Mouse (Mus musculus): Measurements from ENCODE around the gene Akr1b3. TPM values are rescaled to one million over a fixed set of nuclear protein-coding genes. Genes with fewer than 3 reads are reported as not detected.
"Not testable (repeated sequence)": the region's sequence is repeated elsewhere in the genome, so short reads cannot be mapped to it uniquely, and the experiment has no call there.

Akr1b3 gene
- polyA plus RNA-seq, 1 experiment from 2014 or later = 182 TPM

DNA sequence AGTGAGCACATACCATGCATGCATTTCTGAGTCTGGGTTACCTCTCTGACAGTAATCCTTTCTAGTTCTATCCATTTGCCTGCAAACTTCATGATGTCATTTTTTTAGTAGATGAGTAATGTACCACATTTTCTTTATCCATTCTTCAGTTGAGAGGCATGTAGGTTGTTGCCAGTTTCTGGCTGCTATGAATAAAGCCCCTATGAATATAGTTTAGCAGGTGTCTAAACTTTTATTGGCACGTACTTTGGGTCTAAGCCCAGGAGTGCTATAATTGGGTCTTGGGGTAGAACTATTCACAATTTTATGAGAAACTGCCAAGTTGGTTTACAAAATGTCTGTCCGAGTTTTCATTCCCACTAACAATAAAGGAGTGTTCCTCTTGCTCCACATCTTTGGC lies 20.5 kb upstream of the Akr1b3 start:
- Histone ChIP-seq H3K36me3 (ENCODE audit: control insufficient read depth, insufficient read depth, low read length) (no peaks in the 10 kb centered on the region), H3K9ac (ENCODE audit: low read depth, low read length) (no peak overlapping the region), H3K27me3 (replicated peaks; ENCODE audit: control insufficient read depth, insufficient read depth, low read length) (no peaks in the 10 kb centered on the region), H3K9me3 (ENCODE audit: control insufficient read depth, low read length) (no peaks in the 10 kb centered on the region), H3K4me3 (ENCODE audit: low read depth, low read length) (no peak overlapping the region), H3K4me2 (ENCODE audit: low read depth, low read length) (no peak overlapping the region), H3K27ac (replicated peaks; ENCODE audit: low read depth, low read length) (no peak overlapping the region), H3K4me1 (ENCODE audit: control insufficient read depth, insufficient read depth, low read length) (no peaks in the 10 kb centered on the region)
- DNase-seq (ENCODE audit: low spot score) = no peak
- 80% methylated on average over 2 of the region's 2 CpGs for WGBS
- no peak for ATAC-seq (ENCODE audit: low read depth)

GRCm38 (mm10) chr6:34334673-34335072 lies 17.4 kb upstream of the Akr1b3 start:
- H3K27me3 ChIP-seq (replicated peaks; ENCODE audit: control insufficient read depth, insufficient read depth, low read length) = no peaks in the 10 kb centered on the region
- DNase-seq (ENCODE audit: low spot score) (no peak), ATAC-seq (ENCODE audit: low read depth) (no peak)
- H3K9me3 ChIP-seq (ENCODE audit: control insufficient read depth, low read length) = no peaks in the 10 kb centered on the region
- H3K4me2 ChIP-seq (ENCODE audit: low read depth, low read length) = no peak overlapping the region
- H3K4me3 ChIP-seq (ENCODE audit: low read depth, low read length) = no peak overlapping the region
- H3K9ac ChIP-seq (ENCODE audit: low read depth, low read length) = no peak overlapping the region
- 89% methylated on average over 5 of the region's 5 CpGs for WGBS
- H3K27ac ChIP-seq (replicated peaks; ENCODE audit: low read depth, low read length) = no peak overlapping the region
- no peaks in the 10 kb centered on the region for H3K36me3 ChIP-seq (ENCODE audit: control insufficient read depth, insufficient read depth, low read length)
- no peaks in the 10 kb centered on the region for H3K4me1 ChIP-seq (ENCODE audit: control insufficient read depth, insufficient read depth, low read length)

DNA sequence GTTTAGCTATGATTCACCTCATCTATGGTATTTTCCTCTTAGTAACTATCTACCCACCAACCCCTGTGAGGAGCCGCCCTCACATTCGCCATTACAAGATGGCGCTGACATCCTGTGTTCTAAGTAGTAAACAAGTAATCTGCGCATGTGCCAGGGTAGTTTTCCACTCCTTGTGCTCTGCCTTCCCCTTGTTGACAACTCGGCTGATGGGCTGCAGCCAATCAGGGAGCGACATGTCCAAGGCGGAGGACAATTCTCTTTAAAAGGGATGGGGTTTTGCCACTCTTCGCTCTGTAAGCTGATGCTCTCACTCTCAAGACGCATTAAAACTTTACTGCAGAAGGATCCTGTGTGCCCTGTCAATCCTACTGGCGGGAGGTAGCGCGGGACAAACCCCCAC lies 14.5 kb upstream of the Akr1b3 start:
- not testable (repeated sequence) for H3K36me3 ChIP-seq (ENCODE audit: control insufficient read depth, insufficient read depth, low read length); H3K27ac ChIP-seq (replicated peaks; ENCODE audit: low read depth, low read length); H3K4me3 ChIP-seq (ENCODE audit: low read depth, low read length); H3K4me2 ChIP-seq (ENCODE audit: low read depth, low read length); H3K9ac ChIP-seq (ENCODE audit: low read depth, low read length); H3K4me1 ChIP-seq (ENCODE audit: control insufficient read depth, insufficient read depth, low read length); H3K27me3 ChIP-seq (replicated peaks; ENCODE audit: control insufficient read depth, insufficient read depth, low read length); H3K9me3 ChIP-seq (ENCODE audit: control insufficient read depth, low read length); ATAC-seq (ENCODE audit: low read depth); DNase-seq (ENCODE audit: low spot score)
- 82% methylated on average over 12 of the region's 12 CpGs for WGBS

- DNase-seq (ENCODE audit: low spot score) (no peak), ATAC-seq (ENCODE audit: low read depth) (no peak)
- WGBS = 92% methylated on average over 5 of the region's 5 CpGs
Observed at GRCm38 (mm10) chr6:34331379-34331778, 14.1 kb upstream of the Akr1b3 start.

DNA sequence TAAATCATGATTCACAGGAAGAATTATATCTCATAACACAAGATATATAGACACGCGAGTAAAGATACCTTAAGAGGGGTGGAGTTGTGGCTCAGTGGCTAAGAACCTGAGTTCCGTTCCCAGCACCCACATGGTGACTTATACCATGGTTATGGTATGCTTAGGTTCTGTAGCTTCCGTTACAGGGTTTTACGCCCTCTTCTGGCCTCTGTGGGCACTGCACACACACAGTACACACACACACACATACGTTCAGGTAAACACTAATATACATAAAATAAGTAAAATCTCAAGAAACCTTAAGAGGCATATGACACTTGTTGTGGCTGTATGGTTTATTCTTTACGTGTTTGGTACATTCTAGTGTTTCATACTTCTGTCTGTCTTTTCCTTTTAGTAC lies 4.8 kb upstream of the Akr1b3 start:
- H3K4me3 ChIP-seq (ENCODE audit: low read depth, low read length) = no peak overlapping the region
- no peaks in the 10 kb centered on the region for H3K9me3 ChIP-seq (ENCODE audit: control insufficient read depth, low read length)
- no peaks in the 10 kb centered on the region for H3K36me3 ChIP-seq (ENCODE audit: control insufficient read depth, insufficient read depth, low read length)
- H3K9ac ChIP-seq (ENCODE audit: low read depth, low read length) = no peak overlapping the region
- H3K27me3 ChIP-seq (replicated peaks; ENCODE audit: control insufficient read depth, insufficient read depth, low read length) = no peaks in the 10 kb centered on the region
- H3K27ac ChIP-seq (replicated peaks; ENCODE audit: low read depth, low read length) = no peak overlapping the region
- WGBS = 94% methylated on average over 7 of the region's 7 CpGs
- no peak overlapping the region for H3K4me2 ChIP-seq (ENCODE audit: low read depth, low read length)
- ATAC-seq (ENCODE audit: low read depth) = no peak
- H3K4me1 ChIP-seq (ENCODE audit: control insufficient read depth, insufficient read depth, low read length) = 0 out of 2 replicates have a peak, but pooled peaks cover 5% of the 10 kb centered on the region
- DNase-seq (ENCODE audit: low spot score) = no peak

More at GRCm38 (mm10) chr6:34331379-34331778, 14.1 kb upstream of the Akr1b3 start:
- no peak overlapping the region for H3K4me3 ChIP-seq (ENCODE audit: low read depth, low read length)
- no peaks in the 10 kb centered on the region for H3K4me1 ChIP-seq (ENCODE audit: control insufficient read depth, insufficient read depth, low read length)
- H3K27me3 ChIP-seq (replicated peaks; ENCODE audit: control insufficient read depth, insufficient read depth, low read length) = no peaks in the 10 kb centered on the region
- no peak overlapping the region for H3K9ac ChIP-seq (ENCODE audit: low read depth, low read length)
- H3K9me3 ChIP-seq (ENCODE audit: control insufficient read depth, low read length) = no peaks in the 10 kb centered on the region
- no peak overlapping the region for H3K27ac ChIP-seq (replicated peaks; ENCODE audit: low read depth, low read length)
- no peak overlapping the region for H3K4me2 ChIP-seq (ENCODE audit: low read depth, low read length)
- H3K36me3 ChIP-seq (ENCODE audit: control insufficient read depth, insufficient read depth, low read length) = no peaks in the 10 kb centered on the region

- no peaks in the 10 kb centered on the region for H3K9me3 ChIP-seq (ENCODE audit: control insufficient read depth, low read length)
- no peak overlapping the region for H3K4me3 ChIP-seq (ENCODE audit: low read depth, low read length)
- ATAC-seq (ENCODE audit: low read depth) (no peak), DNase-seq (ENCODE audit: low spot score) (no peak)
- no peaks in the 10 kb centered on the region for H3K27me3 ChIP-seq (replicated peaks; ENCODE audit: control insufficient read depth, insufficient read depth, low read length)
- no peaks in the 10 kb centered on the region for H3K36me3 ChIP-seq (ENCODE audit: control insufficient read depth, insufficient read depth, low read length)
- 72% methylated on average over 6 of the region's 6 CpGs for WGBS
- no peak overlapping the region for H3K9ac ChIP-seq (ENCODE audit: low read depth, low read length)
- no peak overlapping the region for H3K4me2 ChIP-seq (ENCODE audit: low read depth, low read length)
- H3K4me1 ChIP-seq (ENCODE audit: control insufficient read depth, insufficient read depth, low read length) = peaks cover 15% of the 10 kb centered on the region; the same call in 1 of the 2 replicates
- no peak overlapping the region for H3K27ac ChIP-seq (replicated peaks; ENCODE audit: low read depth, low read length)
Observed at GRCm38 (mm10) chr6:34318636-34319035, 1.4 kb upstream of the Akr1b3 start.

DNA sequence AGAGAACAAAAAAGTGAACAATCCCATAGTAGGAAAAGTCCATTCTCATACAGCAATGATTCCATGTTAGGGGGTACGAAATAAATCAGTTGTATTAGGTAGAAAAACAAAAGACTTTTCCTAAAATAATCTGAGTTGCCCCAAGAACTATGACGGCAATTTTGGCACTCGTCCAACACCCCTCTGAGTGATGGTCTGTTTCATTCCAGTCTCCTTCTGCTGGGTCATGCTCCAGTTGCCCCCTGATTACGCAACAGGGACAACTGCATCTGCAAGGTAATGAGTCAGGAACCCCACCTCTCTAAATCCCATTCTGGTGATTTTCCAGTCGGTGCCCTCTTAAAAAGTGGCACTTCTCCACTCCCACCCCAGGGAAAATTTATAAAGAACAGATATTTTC lies 894 bp upstream of the Akr1b3 start:
- Histone ChIP-seq H3K9me3 (ENCODE audit: control insufficient read depth, low read length) (no peaks in the 10 kb centered on the region), H3K27ac (replicated peaks; ENCODE audit: low read depth, low read length) (no peak overlapping the region), H3K27me3 (replicated peaks; ENCODE audit: control insufficient read depth, insufficient read depth, low read length) (no peaks in the 10 kb centered on the region), H3K4me1 (ENCODE audit: control insufficient read depth, insufficient read depth, low read length) (peaks cover 15% of the 10 kb centered on the region; the same call in 1 of the 2 replicates), H3K36me3 (ENCODE audit: control insufficient read depth, insufficient read depth, low read length) (no peaks in the 10 kb centered on the region), H3K9ac (ENCODE audit: low read depth, low read length) (no peak overlapping the region), H3K4me2 (ENCODE audit: low read depth, low read length) (peak overlapping the region; percentile 87), H3K4me3 (ENCODE audit: low read depth, low read length) (peak overlapping the region; percentile 70; the same call in 1 of the 2 replicates)
- DNase-seq (ENCODE audit: low spot score) = peak; percentile 26
- no peak for ATAC-seq (ENCODE audit: low read depth)
- 48% methylated on average over 5 of the region's 5 CpGs for WGBS

DNA sequence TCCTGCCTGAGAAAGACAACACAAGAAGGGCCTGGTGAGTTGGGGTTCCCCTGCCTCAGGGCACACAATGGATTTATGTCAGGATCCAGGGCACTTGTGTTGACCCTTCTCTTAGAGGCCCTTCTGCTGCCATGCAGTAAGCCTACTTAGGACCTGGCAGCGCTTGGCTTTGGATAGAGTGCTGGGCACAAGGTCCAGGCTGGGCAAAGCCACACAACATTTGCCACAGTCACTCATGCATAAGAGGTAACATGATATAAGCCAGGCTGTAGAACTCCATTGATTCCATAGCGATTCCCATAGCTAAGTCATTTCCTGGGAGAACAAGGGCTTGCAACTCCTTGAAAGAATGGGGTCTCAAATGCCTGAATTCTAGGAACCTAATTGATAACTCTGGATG lies 3.4 kb downstream of the Akr1b3 start:
- H3K9me3 ChIP-seq (ENCODE audit: control insufficient read depth, low read length) = no peaks in the 10 kb centered on the region
- no peak overlapping the region for H3K4me2 ChIP-seq (ENCODE audit: low read depth, low read length)
- no peak overlapping the region for H3K27ac ChIP-seq (replicated peaks; ENCODE audit: low read depth, low read length)
- H3K9ac ChIP-seq (ENCODE audit: low read depth, low read length) = no peak overlapping the region
- peaks cover 15% of the 10 kb centered on the region; the same call in 1 of the 2 replicates for H3K4me1 ChIP-seq (ENCODE audit: control insufficient read depth, insufficient read depth, low read length)
- no peaks in the 10 kb centered on the region for H3K27me3 ChIP-seq (replicated peaks; ENCODE audit: control insufficient read depth, insufficient read depth, low read length)
- ATAC-seq (ENCODE audit: low read depth) = no peak
- H3K4me3 ChIP-seq (ENCODE audit: low read depth, low read length) = no peak overlapping the region
- peaks cover 31% of the 10 kb centered on the region for H3K36me3 ChIP-seq (ENCODE audit: control insufficient read depth, insufficient read depth, low read length)
- WGBS = 82% methylated on average over 2 of the region's 2 CpGs
- DNase-seq (ENCODE audit: low spot score) = peak; percentile 42

DNA sequence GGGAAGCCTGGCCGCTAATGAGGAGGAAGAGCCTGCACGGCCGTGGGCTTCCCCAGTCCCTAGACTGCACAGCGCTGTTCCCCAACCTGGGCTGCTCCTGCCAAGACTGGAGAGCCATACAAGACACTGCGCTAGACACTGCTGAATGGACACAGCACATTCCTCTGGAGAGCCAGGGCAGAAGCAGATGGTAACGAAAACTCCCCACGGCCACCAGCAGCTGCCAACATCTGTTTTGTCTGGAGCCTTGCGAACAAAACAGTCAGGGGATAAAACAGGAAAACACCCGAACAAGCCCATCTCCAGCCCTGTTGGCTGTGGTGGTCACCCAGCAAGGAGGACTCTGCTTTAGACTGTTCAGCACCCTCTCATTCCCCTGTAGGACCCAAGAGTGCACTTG lies 3.9 kb downstream of the Akr1b3 start:
- Histone ChIP-seq H3K27me3 (replicated peaks; ENCODE audit: control insufficient read depth, insufficient read depth, low read length) (no peaks in the 10 kb centered on the region), H3K27ac (replicated peaks; ENCODE audit: low read depth, low read length) (no peak overlapping the region), H3K4me2 (ENCODE audit: low read depth, low read length) (no peak overlapping the region), H3K4me3 (ENCODE audit: low read depth, low read length) (no peak overlapping the region), H3K36me3 (ENCODE audit: control insufficient read depth, insufficient read depth, low read length) (peaks cover 36% of the 10 kb centered on the region), H3K9ac (ENCODE audit: low read depth, low read length) (no peak overlapping the region), H3K9me3 (ENCODE audit: control insufficient read depth, low read length) (no peaks in the 10 kb centered on the region), H3K4me1 (ENCODE audit: control insufficient read depth, insufficient read depth, low read length) (peaks cover 15% of the 10 kb centered on the region; the same call in 1 of the 2 replicates)
- 63% methylated on average over 9 of the region's 9 CpGs for WGBS
- ATAC-seq (ENCODE audit: low read depth) (no peak), DNase-seq (ENCODE audit: low spot score) (peak; percentile 40)

Data from embryonic facial prominence, embryonic 14.5 days (tissue).